Mouse (Mus musculus) MEL (cell line): ENCODE data around the gene Col13a1. TPM values are rescaled to one million over a fixed set of nuclear protein-coding genes. Genes with fewer than 3 reads are reported as not detected.

Experiments
- DNase-seq: peaks from one replicate; pipeline ENCODE4 v3.0.0; 2011; ENCODE audit warnings: low read depth, low spot score
- H3K27ac ChIP-seq: 2 replicates; pipeline ENCODE4 v1.5.1; 2012; ENCODE audit warnings: low read depth, mild to moderate bottlenecking, control low read depth, low read length, moderate library complexity; ENCODE audit not compliant: control insufficient read depth
- H3K27me3 ChIP-seq, 2 experiments: fragments of 150-350 bp in 1 of 2; sonication (generic) in 1 of 2; 2 replicates each; pipeline ENCODE4 v1.6.1; 2012; ENCODE audit warnings: low read length in 2 of 2, mild to moderate bottlenecking in 2 of 2, improper control_type of control experiment in 1 of 2, moderate library complexity in 1 of 2; ENCODE audit not compliant: insufficient read depth in 2 of 2, control insufficient read depth in 1 of 2
- H3K36me3 ChIP-seq, 2 experiments: 2 replicates each; pipeline ENCODE4 v1.6.1; 2012 to 2014; ENCODE audit warnings: low read length in 2 of 2, improper control_type of control experiment in 1 of 2, inconsistent platforms in 1 of 2, mild to moderate bottlenecking in 1 of 2; ENCODE audit not compliant: insufficient read depth in 2 of 2, control insufficient read depth in 1 of 2
- H3K4me1 ChIP-seq, 2 experiments: fragments of 150-350 bp in 1 of 2; sonication (generic) in 1 of 2; 2 replicates each; pipeline ENCODE4 v1.6.1; 2012; ENCODE audit warnings: low read length in 2 of 2, improper control_type of control experiment in 1 of 2, mild to moderate bottlenecking in 1 of 2; ENCODE audit not compliant: insufficient read depth in 2 of 2, control insufficient read depth in 1 of 2
- H3K4me3 ChIP-seq, 2 experiments: fragments of 150-350 bp in 1 of 2; sonication (generic) in 1 of 2; 2 replicates each; pipeline ENCODE4 v1.5.1; 2012; ENCODE audit warnings: low read depth in 2 of 2, low read length in 2 of 2, mild to moderate bottlenecking in 2 of 2, moderate library complexity in 2 of 2, control low read depth in 1 of 2, improper control_type of control experiment in 1 of 2; ENCODE audit not compliant: control insufficient read depth in 1 of 2, insufficient read depth in 1 of 2
- H3K79me2 ChIP-seq: 2 replicates; pipeline ENCODE4 v1.6.1; 2012; ENCODE audit warnings: mild to moderate bottlenecking, low read length, moderate library complexity; ENCODE audit not compliant: control insufficient read depth, poor library complexity, insufficient read depth
- H3K9ac ChIP-seq: 2 replicates; pipeline ENCODE4 v1.6.1; 2012; ENCODE audit warnings: low read depth, mild to moderate bottlenecking, control low read depth, low read length, moderate library complexity; ENCODE audit not compliant: control insufficient read depth, poor library complexity, severe bottlenecking
- H3K9me3 ChIP-seq: fragments of 150-350 bp; sonication (generic); replicated peaks from 2 replicates; pipeline ENCODE4 v1.6.1; 2012; ENCODE audit warnings: mild to moderate bottlenecking, low read length, improper control_type of control experiment, moderate library complexity; ENCODE audit not compliant: insufficient read depth
- CHD2 ChIP-seq: IDR thresholded peaks from 2 replicates; pipeline ENCODE4 v1.6.1; 2011; ENCODE audit warnings: low read length, improper control_type of control experiment
- E2F4 ChIP-seq: IDR thresholded peaks from 2 replicates; pipeline ENCODE4 v1.6.1; 2011; ENCODE audit warnings: low read depth, low read length, improper control_type of control experiment, borderline replicate concordance
- ETS1 ChIP-seq: IDR thresholded peaks from 2 replicates; pipeline ENCODE4 v1.6.1; 2012; ENCODE audit warnings: low read depth, mild to moderate bottlenecking, inconsistent platforms, low read length, improper control_type of control experiment, moderate library complexity
- HCFC1 ChIP-seq: IDR thresholded peaks from 2 replicates; pipeline ENCODE4 v1.6.1; 2012; ENCODE audit warnings: low read depth, mild to moderate bottlenecking, inconsistent platforms, low read length, improper control_type of control experiment, moderate library complexity
- JUND ChIP-seq: IDR thresholded peaks from 2 replicates; pipeline ENCODE4 v1.6.1; 2011; ENCODE audit warnings: low read depth, mild to moderate bottlenecking, improper control_type of control experiment, low read length
- KAT2A ChIP-seq: conservative IDR thresholded peaks from 2 replicates; pipeline ENCODE4 v1.6.1; 2012; ENCODE audit warnings: low read depth, low read length, improper control_type of control experiment, inconsistent platforms
- MAZ ChIP-seq: IDR thresholded peaks from 2 replicates; pipeline ENCODE4 v1.6.1; 2012; ENCODE audit warnings: low read depth, mild to moderate bottlenecking, inconsistent platforms, low read length, improper control_type of control experiment
- MXI1 ChIP-seq: IDR thresholded peaks from 2 replicates; pipeline ENCODE4 v1.6.1; 2011; ENCODE audit warnings: mild to moderate bottlenecking, low read depth, low read length, improper control_type of control experiment
- MYB ChIP-seq: IDR thresholded peaks from 2 replicates; pipeline ENCODE4 v1.6.1; 2011; ENCODE audit warnings: mild to moderate bottlenecking, low read depth, low read length, improper control_type of control experiment
- MYC ChIP-seq: IDR thresholded peaks from 2 replicates; pipeline ENCODE4 v1.6.1; 2011; ENCODE audit warnings: low read depth, mild to moderate bottlenecking, low read length, improper control_type of control experiment, moderate library complexity
- POLR2A ChIP-seq, 2 experiments: IDR thresholded peaks; 2 replicates each; pipeline ENCODE4 v1.6.1; 2011 to 2012; ENCODE audit warnings: low read length in 2 of 2, mild to moderate bottlenecking in 2 of 2, control low read depth in 1 of 2, improper control_type of control experiment in 1 of 2, low read depth in 1 of 2, moderate library complexity in 1 of 2; ENCODE audit not compliant: control insufficient read depth in 1 of 2, insufficient read depth in 1 of 2, poor library complexity in 1 of 2
- RAD21 ChIP-seq: IDR thresholded peaks from 2 replicates; pipeline ENCODE4 v1.6.1; 2011; ENCODE audit warnings: mild to moderate bottlenecking, low read depth, low read length, improper control_type of control experiment
- SMC3 ChIP-seq: IDR thresholded peaks from 2 replicates; pipeline ENCODE4 v1.6.1; 2011; ENCODE audit warnings: low read depth, low read length, improper control_type of control experiment
- TCF12 ChIP-seq: IDR thresholded peaks from 2 replicates; pipeline ENCODE4 v1.6.1; 2014; ENCODE audit warnings: low read depth, mild to moderate bottlenecking, inconsistent platforms, low read length, improper control_type of control experiment, moderate library complexity
- UBTF ChIP-seq: IDR thresholded peaks from 2 replicates; pipeline ENCODE4 v1.6.1; 2012; ENCODE audit warnings: low read depth, mild to moderate bottlenecking, inconsistent platforms, low read length, improper control_type of control experiment, moderate library complexity, borderline replicate concordance; ENCODE audit not compliant: insufficient read depth
- USF1 ChIP-seq: IDR thresholded peaks from 2 replicates; pipeline ENCODE4 v1.6.1; 2014; ENCODE audit warnings: low read depth, mild to moderate bottlenecking, inconsistent platforms, low read length, improper control_type of control experiment, moderate library complexity
- USF2 ChIP-seq, 2 experiments: IDR thresholded peaks; 2 replicates each; pipeline ENCODE4 v1.6.1; 2011 to 2012; ENCODE audit warnings: improper control_type of control experiment in 2 of 2, low read length in 2 of 2, borderline replicate concordance in 1 of 2, inconsistent platforms in 1 of 2, low read depth in 1 of 2, mild to moderate bottlenecking in 1 of 2; ENCODE audit not compliant: insufficient read depth in 1 of 2
- ZC3H11A ChIP-seq: IDR thresholded peaks from 2 replicates; pipeline ENCODE4 v1.6.1; 2012; ENCODE audit warnings: low read depth, mild to moderate bottlenecking, inconsistent platforms, low read length, improper control_type of control experiment
- ZKSCAN1 ChIP-seq: IDR thresholded peaks from 2 replicates; pipeline ENCODE4 v1.6.1; 2012; ENCODE audit warnings: low read depth, mild to moderate bottlenecking, inconsistent platforms, low read length, improper control_type of control experiment, moderate library complexity
- ZNF384 ChIP-seq: IDR thresholded peaks from 2 replicates; pipeline ENCODE4 v1.6.1; 2012; ENCODE audit warnings: low read depth, mild to moderate bottlenecking, inconsistent platforms, low read length, improper control_type of control experiment
- polyA plus RNA-seq, 2 experiments: library from polyadenylated mRNA; stranded (reverse) in 1 of 2; unstranded in 1 of 2; fragments of >175 nt in 1 of 2; fragments of >200 nt in 1 of 2; gene quantifications; 2 replicates each; pipeline versions ENCODE4 v1.2.1 to v1.2.4; 2012; ENCODE audit warnings: low replicate concordance in 2 of 2, low read depth in 1 of 2; ENCODE audit not compliant: insufficient read length in 2 of 2, insufficient read depth in 1 of 2, missing spikeins in 1 of 2
- total RNA-seq: library from RNA; depleted of rRNA; stranded (reverse); fragments of 300-350 nt; gene quantifications from 2 replicates; pipeline ENCODE4 v1.2.3, GENCODE M21; 2012

Col13a1 gene
- total and polyA plus RNA-seq, 3 experiments, result not detected

- DNase-seq, result no peak
- no peak overlapping the region for H3K27ac ChIP-seq
- no peaks in the 10 kb centered on the region for H3K27me3 ChIP-seq
- H3K9ac ChIP-seq, result no peak overlapping the region
- TF ChIP-seq ZKSCAN1, result no peak
- no peak for TF ChIP-seq E2F4
- TF ChIP-seq ETS1, result no peak
- TF ChIP-seq MXI1, result no peak
- TF ChIP-seq MYB, result no peak
- no peak for TF ChIP-seq USF1
- TF ChIP-seq MYC, result no peak
- TF ChIP-seq CHD2, result no peak
- no peak for TF ChIP-seq HCFC1
- TF ChIP-seq UBTF, result no peak
- TF ChIP-seq USF2 (IDR thresholded peaks at IDR 0.05; ENCODE audit: borderline replicate concordance in 1 of 2, insufficient read depth in 1 of 2, low read depth in 1 of 2, low read length in 2 of 2), result no peak
- no peak overlapping the region for H3K4me3 ChIP-seq
- no peaks in the 10 kb centered on the region for H3K36me3 ChIP-seq
- H3K9me3 ChIP-seq, result no peaks in the 10 kb centered on the region
- no peaks in the 10 kb centered on the region for H3K79me2 ChIP-seq
- H3K4me1 ChIP-seq, result no peaks in the 10 kb centered on the region
Observed at GRCm38 (mm10) chr10:61942719-61943118, 36.2 kb downstream of the Col13a1 start.

- no peaks in the 10 kb centered on the region for H3K36me3 ChIP-seq
- H3K4me1 ChIP-seq, result no peaks in the 10 kb centered on the region
- H3K27me3 ChIP-seq, result no peaks in the 10 kb centered on the region
- H3K9me3 ChIP-seq, result no peaks in the 10 kb centered on the region
- TF ChIP-seq RAD21 (no peak), E2F4 (no peak), POLR2A (IDR thresholded peaks at IDR 0.05; ENCODE audit: control insufficient read depth in 1 of 2, insufficient read depth in 1 of 2, low read depth in 1 of 2, low read length in 2 of 2, poor library complexity in 1 of 2) (no peak), MYB (no peak), ETS1 (no peak), TCF12 (no peak), ZKSCAN1 (no peak), ZNF384 (no peak), MAZ (no peak), SMC3 (no peak), CHD2 (no peak), ZC3H11A (no peak), JUND (no peak), KAT2A (no peak)
- no peak overlapping the region for H3K27ac ChIP-seq
- no peak for DNase-seq
- H3K9ac ChIP-seq, result no peak overlapping the region
- no peak overlapping the region for H3K4me3 ChIP-seq
- H3K79me2 ChIP-seq, result no peaks in the 10 kb centered on the region
Observed at GRCm38 (mm10) chr10:61936211-61937121, 42.4 kb downstream of the Col13a1 start.
